Mouse (Mus musculus) bone marrow, adult 2 months (tissue): ENCODE data around the gene Mcts2.

Experiments used
- CTCF ChIP-seq: fragments of 200-500 bp; IDR thresholded peaks from 2 replicates; pipeline ENCODE4 v1.5.1; 2011; ENCODE audit warnings: low read length, control low read depth; ENCODE audit not compliant: control insufficient read depth, insufficient read depth
- POLR2A ChIP-seq: fragments of 200-500 bp; IDR thresholded peaks from 2 replicates; pipeline ENCODE4 v1.6.1; 2011; ENCODE audit warnings: low read depth, mild to moderate bottlenecking, control low read depth, low read length, borderline replicate concordance; ENCODE audit not compliant: control insufficient read depth

DNA sequence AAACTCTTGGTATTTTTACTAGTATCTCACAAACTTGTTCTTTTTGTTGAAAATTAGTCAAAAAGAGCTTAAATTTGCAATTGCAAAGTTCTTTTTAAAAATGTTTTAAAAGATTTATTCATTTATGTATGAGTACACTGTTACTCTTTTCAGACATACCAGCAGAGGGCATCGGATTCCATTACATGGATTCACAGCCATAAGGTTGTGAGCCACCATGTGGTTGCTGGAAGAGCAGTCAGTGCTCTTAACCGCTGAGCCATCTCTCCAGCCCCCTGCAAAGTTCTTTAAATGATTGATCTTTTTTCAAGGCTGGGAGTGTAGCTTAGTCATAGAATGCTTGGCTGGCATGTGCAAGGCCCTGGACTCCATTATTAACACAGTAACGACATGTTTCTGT lies 8.5 kb upstream of the Mcts2 start:
- peak; percentile 41 for TF ChIP-seq CTCF
- no peak for TF ChIP-seq POLR2A
